Comparison of ENCODE assay signal across 14 mouse cellular contexts in the genomic region with DNA sequence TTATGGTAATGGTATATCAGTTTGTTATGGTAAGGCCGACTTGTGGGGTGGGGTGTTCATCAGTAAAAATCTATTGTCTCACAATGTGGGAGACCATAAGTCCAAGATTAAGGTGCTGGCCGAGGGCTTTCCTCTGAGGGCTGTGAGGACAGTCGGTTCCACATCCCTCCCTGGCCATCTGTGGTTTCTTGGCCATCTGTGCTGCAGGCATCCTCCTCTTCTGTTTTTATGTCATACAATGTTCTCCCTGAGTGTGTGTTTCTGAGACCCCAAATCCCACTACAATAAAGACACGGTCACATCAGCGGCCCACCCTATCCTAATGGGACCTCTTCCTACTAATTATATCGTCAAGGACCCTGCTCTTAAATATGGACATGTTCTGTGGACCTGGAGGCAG.
DNase-seq lines count a peak whose midpoint lies in the region; ATAC-seq and TF ChIP-seq lines count a peak whose summit lies in the region.
"Had no signal": no experiment of that assay in that cellular context is flagged by ENCODE, and none has a peak within 500 bp of the region (broad histone marks: within the 10 kb centered on the region; RNA-seq: fewer than 3 reads in every experiment).

No protein-coding gene starts in this region.

- peak; percentile 34; the same call in 1 of the 2 replicates for ATAC-seq in cerebellum, adult (ENCODE audit: insufficient number of reproducible peaks, low FRiP score, low TSS enrichment)

- H3K4me1 ChIP-seq in olfactory bulb, adult 2 months (ENCODE audit: control insufficient read depth, insufficient read depth, low read length), result peaks cover 30% of the 10 kb centered on the region

- H3K27ac ChIP-seq in olfactory bulb, adult 2 months (ENCODE audit: insufficient read depth, low read depth, low read length), result peak overlapping the region; percentile 94
- H3K27ac ChIP-seq: embryonic facial prominence, embryonic 15.5 days; macrophage; neural tube, embryonic 13.5 days had no signal

- no peak for TF ChIP-seq CTCF in olfactory bulb, adult 2 months (IDR thresholded peaks at IDR 0.05; ENCODE audit: insufficient read depth, low read depth, low read length)

- no peak overlapping the region for H3K4me3 ChIP-seq in olfactory bulb, adult 2 months (ENCODE audit: insufficient read depth, low read depth, low read length)
- H3K4me3 ChIP-seq: embryonic facial prominence, embryonic 15.5 days; hindbrain, embryonic 13.5 days; neural tube, embryonic 13.5 days had no signal

- no peak for TF ChIP-seq POLR2A in olfactory bulb, adult 2 months (IDR thresholded peaks at IDR 0.05; ENCODE audit: insufficient read depth, low read depth, low read length)

- DNase-seq in cerebellum, postnatal 4 days (ENCODE audit: low spot score in 2 of 2), result no peak
- peak; percentile 49 to 58 for DNase-seq in left cerebral cortex, postnatal 36 days (ENCODE audit: low spot score in 2 of 2)
- no peak for DNase-seq in left cerebral cortex, adult 9 months (ENCODE audit: low spot score in 2 of 2)
- DNase-seq in cerebellum, adult 9-11 months, result peak; percentile 90
- no peak for DNase-seq in lung, postnatal 36 days
- no peak for DNase-seq in kidney, adult 11 months
- DNase-seq: gastrocnemius, postnatal 14 days; lung, embryonic 14.5 days had no signal

- 70% methylated on average over 6 of the region's 6 CpGs for WGBS in olfactory bulb, adult 2 months

- intact Hi-C loops in left cerebral cortex, postnatal 36 days (cut with DNase I), result no loop called here

Comparison
In these comparisons a context has a peak if more than half of its experiments do, and no peak if none do; other contexts are left out.
1. DNase-seq: peak in left cerebral cortex, postnatal 36 days (2 of 2) and cerebellum, adult 9-11 months (single experiment); none in cerebellum, postnatal 4 days (0 of 2), left cerebral cortex, adult 9 months (0 of 2), lung, postnatal 36 days (single experiment) and kidney, adult 11 months (single experiment).